Mouse (Mus musculus) intestine, postnatal 0 days (tissue): ENCODE results near the gene Slc30a9. TPM values are rescaled to one million over a fixed set of nuclear protein-coding genes. Genes with fewer than 3 reads are reported as not detected.

Source experiments
- ATAC-seq: fragments of 200-750 bp; cut with Nextera tagmentation; 2 replicates; pipeline ENCODE4 v1.8.0; 2017; ENCODE audit warnings: mild to moderate bottlenecking, moderate TSS enrichment, moderate library complexity
- H3K27ac ChIP-seq: fragments of 300-500 bp; sonication (generic); 2 replicates; pipeline ENCODE4 v1.5.1; 2014; ENCODE audit warnings: mild to moderate bottlenecking, low read depth, low read length, moderate library complexity
- H3K27me3 ChIP-seq: fragments of 300-500 bp; sonication (generic); replicated peaks from 2 replicates; pipeline ENCODE4 v1.6.1; 2014; ENCODE audit warnings: low read length, mixed read lengths; ENCODE audit not compliant: control insufficient read depth, insufficient read depth
- H3K36me3 ChIP-seq: fragments of 300-500 bp; sonication (generic); 2 replicates; pipeline ENCODE4 v1.6.1; 2014; ENCODE audit warnings: mild to moderate bottlenecking, moderate library complexity; ENCODE audit not compliant: control insufficient read depth, insufficient read depth
- H3K4me1 ChIP-seq: fragments of 300-500 bp; sonication (generic); replicated peaks from 2 replicates; pipeline ENCODE4 v1.6.1; 2014; ENCODE audit warnings: antibody characterized with exemption, low read length, mixed read lengths; ENCODE audit not compliant: control insufficient read depth, insufficient read depth
- H3K4me2 ChIP-seq: fragments of 300-500 bp; sonication (generic); replicated peaks from 2 replicates; pipeline ENCODE4 v1.6.1; 2014; ENCODE audit warnings: low read depth, mild to moderate bottlenecking, moderate library complexity
- H3K4me3 ChIP-seq: fragments of 300-500 bp; sonication (generic); 2 replicates; pipeline ENCODE4 v1.5.1; 2014; ENCODE audit warnings: low read depth, low read length
- H3K9ac ChIP-seq: fragments of 300-500 bp; sonication (generic); 2 replicates; pipeline ENCODE4 v1.6.1; 2014; ENCODE audit warnings: mild to moderate bottlenecking, low read depth, low read length
- H3K9me3 ChIP-seq: fragments of 300-500 bp; sonication (generic); 2 replicates; pipeline ENCODE4 v1.6.1; 2016; ENCODE audit warnings: mixed run types; ENCODE audit not compliant: control insufficient read depth
- CTCF ChIP-seq: sonication (generic); IDR thresholded peaks from 2 replicates; pipeline ENCODE4 v1.5.1; 2016; ENCODE audit warnings: low read depth, mild to moderate bottlenecking, control low read depth, antibody characterized with exemption, moderate library complexity
- WGBS: fragments of 180-500 bp; shearing (Covaris S2); extraction: QIAGEN DNeasy Blood & Tissue Kit; methylation state at CpG from one replicate; pipeline ENCODE4 v1.1.7; 2014; 5-methylcytosine and 5-hydroxymethylcytosine counted together
- polyA plus RNA-seq: library from polyadenylated mRNA; unstranded; fragments of >200 nt; fragmentation: Nextera tagmentation; extraction: Ambion mirVana; gene quantifications from 2 replicates; pipeline ENCODE4 v1.2.1, GENCODE M21; 2015

The Slc30a9 gene
- polyA plus RNA-seq: 74.1 and 80.0 TPM in 2 replicates

DNA sequence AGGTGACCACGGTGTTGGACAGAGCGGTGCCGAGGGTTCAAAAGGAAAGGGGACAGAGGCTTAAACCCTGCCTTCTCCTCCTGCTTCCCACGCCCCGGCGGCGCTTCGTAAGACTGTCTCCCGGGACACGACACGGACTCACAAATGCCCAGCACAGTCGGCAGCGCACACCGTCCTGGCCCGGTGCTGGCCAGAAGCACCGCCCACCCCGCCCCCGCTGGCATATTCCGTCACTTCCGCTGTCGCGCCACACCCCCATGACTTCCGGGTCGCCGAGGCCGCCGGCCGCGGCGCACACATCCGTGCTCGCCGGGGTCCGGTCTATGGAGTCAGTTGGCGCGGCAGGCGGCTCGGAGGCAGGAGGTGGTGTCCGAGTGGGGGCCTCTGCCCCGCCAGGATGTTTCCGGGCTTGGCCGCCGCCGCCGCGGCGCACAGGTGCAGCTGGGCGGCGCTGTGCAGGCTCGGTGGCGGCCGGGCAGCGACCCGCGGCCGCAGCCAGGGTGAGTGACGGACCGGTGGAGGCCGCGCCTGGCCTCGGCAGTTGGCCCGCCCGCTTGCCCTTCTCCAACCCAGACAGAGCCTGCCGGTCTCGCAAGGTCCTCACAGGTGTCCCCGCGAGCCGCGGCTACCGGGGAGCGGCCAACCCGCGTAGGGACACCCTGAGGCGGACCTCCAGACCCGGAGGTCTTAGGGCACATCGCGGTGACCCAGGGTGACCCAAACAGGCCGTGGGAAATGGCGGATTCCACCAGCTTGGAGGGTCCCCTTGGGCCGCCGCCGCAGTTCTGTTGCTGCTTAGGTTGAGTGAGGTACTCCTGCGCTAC, at the start of gene Slc30a9:
Slc30a9 (plus strand) TSS at position 258 of the 824 bp plus-strand sequence.
- Histone ChIP-seq H3K27ac (peak within 1 kb of the TSS; percentile 93), H3K9ac (peak within 1 kb of the TSS; percentile 92), H3K4me3 (peak within 1 kb of the TSS; percentile 100), H3K4me1 (no peaks in the 10 kb centered on the region), H3K9me3 (no peaks in the 10 kb centered on the region), H3K4me2 (peak within 1 kb of the TSS; percentile 82), H3K27me3 (no peaks in the 10 kb centered on the region), H3K36me3 (peaks cover 5% of the 10 kb centered on the region; the same call in 1 of the 2 replicates)
- peak; percentile 98 for ATAC-seq
- under 1% methylated on average over 83 of the region's 83 CpGs for WGBS
- peak; percentile 59 for TF ChIP-seq CTCF

DNA sequence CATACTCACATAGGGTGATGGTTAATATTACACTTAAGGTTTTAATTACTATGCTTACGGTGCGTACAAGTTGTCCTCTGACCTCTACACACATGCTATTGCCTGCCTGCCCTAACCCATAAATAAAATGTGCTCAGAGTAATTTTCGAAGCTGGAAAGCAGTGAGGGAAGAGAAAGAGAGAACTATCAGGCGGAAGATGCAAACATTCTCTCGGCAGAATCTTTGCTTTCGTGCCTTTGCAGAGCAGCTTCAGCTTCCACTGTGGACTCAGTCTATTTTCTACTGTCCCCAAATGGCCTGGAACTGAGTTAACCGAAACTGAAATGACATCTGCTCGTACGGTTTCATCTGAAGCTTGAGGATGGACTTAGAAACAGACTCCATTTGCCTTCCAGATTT, 48.3 kb upstream of the Slc30a9 start:
- H3K4me1 ChIP-seq: peaks cover 7% of the 10 kb centered on the region; the same call in 1 of the 2 replicates
- no peaks in the 10 kb centered on the region for H3K36me3 ChIP-seq
- no peak for ATAC-seq
- no peaks in the 10 kb centered on the region for H3K27me3 ChIP-seq
- H3K4me2 ChIP-seq: no peak overlapping the region
- no peak for TF ChIP-seq CTCF
- WGBS: 74% methylated on average over 9 of the region's 9 CpGs
- H3K9me3 ChIP-seq: no peaks in the 10 kb centered on the region
- H3K9ac ChIP-seq: no peak overlapping the region
- H3K4me3 ChIP-seq: no peak overlapping the region
- H3K27ac ChIP-seq: no peak overlapping the region

DNA sequence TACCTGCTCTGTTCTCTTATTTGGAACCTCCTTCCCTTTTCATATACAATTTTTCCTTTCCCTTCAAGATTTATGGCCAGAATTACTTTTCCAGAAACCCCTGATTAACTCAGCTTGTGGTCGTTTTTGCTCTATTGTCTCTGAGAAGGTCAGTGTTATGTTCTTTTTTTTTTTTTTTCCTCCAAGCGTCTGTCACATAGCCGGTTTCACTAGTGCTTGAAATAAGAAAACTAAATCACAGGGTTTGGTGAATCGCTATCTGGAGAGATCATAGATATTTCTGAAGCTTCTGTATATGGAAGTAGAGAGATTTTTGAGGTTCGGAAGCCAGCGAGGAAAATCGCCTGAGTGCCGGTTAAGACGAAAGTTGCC, 46.6 kb upstream of the Slc30a9 start:
- peaks cover 9% of the 10 kb centered on the region for H3K36me3 ChIP-seq
- H3K4me2 ChIP-seq: peak overlapping the region; percentile 79
- peak overlapping the region; percentile 98 for H3K4me3 ChIP-seq
- peak overlapping the region; percentile 91 for H3K9ac ChIP-seq
- H3K27me3 ChIP-seq: no peaks in the 10 kb centered on the region
- TF ChIP-seq CTCF: no peak
- H3K4me1 ChIP-seq: peaks cover 7% of the 10 kb centered on the region; the same call in 1 of the 2 replicates
- H3K27ac ChIP-seq: peak overlapping the region; percentile 97
- 0 out of 2 replicates have a peak, but pooled peaks have one; percentile 1 for ATAC-seq
- no peaks in the 10 kb centered on the region for H3K9me3 ChIP-seq
- under 1% methylated on average over 9 of the region's 9 CpGs for WGBS

- Histone ChIP-seq H3K36me3 (peaks cover 15% of the 10 kb centered on the region), H3K9ac (peak within 1 kb of the TSS; percentile 91), H3K4me2 (peak within 1 kb of the TSS; percentile 79), H3K9me3 (no peaks in the 10 kb centered on the region), H3K27ac (peak within 1 kb of the TSS; percentile 97), H3K4me3 (peak within 1 kb of the TSS; percentile 98), H3K4me1 (peaks cover 7% of the 10 kb centered on the region; the same call in 1 of the 2 replicates), H3K27me3 (no peaks in the 10 kb centered on the region)
- ATAC-seq: peak; percentile 90
- under 1% methylated on average over 67 of the region's 67 CpGs for WGBS
- TF ChIP-seq CTCF: no peak
Observed at GRCm38 (mm10) chr5:67260531-67261371, 46.0 kb upstream of the Slc30a9 start, which contains the start of gene Tmem33. TSS of gene Tmem33 (plus strand) at chr5:67260565.

DNA sequence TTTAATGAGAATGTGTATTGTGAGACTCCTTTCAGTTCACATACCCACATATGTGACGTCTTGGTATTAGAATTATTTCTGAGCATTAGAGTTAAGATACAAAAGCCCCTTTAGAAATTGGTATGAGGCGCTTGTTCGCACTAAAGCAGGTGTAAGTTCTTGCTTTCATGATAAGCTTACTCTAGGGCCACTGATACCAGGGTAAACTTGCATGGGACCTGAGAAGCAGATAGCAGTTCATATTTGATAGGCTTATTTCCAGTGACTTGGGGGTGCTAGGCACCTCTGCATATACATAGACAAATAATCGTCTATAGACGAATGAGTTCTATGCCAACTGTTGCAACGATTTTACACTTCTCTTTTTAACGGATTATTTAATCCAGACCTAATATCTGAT, 43.8 kb upstream of the Slc30a9 start:
- no peak for TF ChIP-seq CTCF
- Histone ChIP-seq H3K4me3 (no peak overlapping the region), H3K27ac (no peak overlapping the region), H3K9me3 (no peaks in the 10 kb centered on the region), H3K9ac (no peak overlapping the region), H3K4me1 (peaks cover 7% of the 10 kb centered on the region; the same call in 1 of the 2 replicates), H3K27me3 (no peaks in the 10 kb centered on the region), H3K4me2 (no peak overlapping the region), H3K36me3 (peaks cover 30% of the 10 kb centered on the region)
- ATAC-seq: no peak
- 91% methylated on average over 7 of the region's 7 CpGs for WGBS

- Histone ChIP-seq H3K4me3 (no peak overlapping the region), H3K27ac (no peak overlapping the region), H3K27me3 (no peaks in the 10 kb centered on the region), H3K36me3 (peaks cover 45% of the 10 kb centered on the region), H3K4me1 (peaks cover 7% of the 10 kb centered on the region; the same call in 1 of the 2 replicates), H3K4me2 (no peak overlapping the region), H3K9me3 (no peaks in the 10 kb centered on the region), H3K9ac (no peak overlapping the region)
- ATAC-seq: no peak
- TF ChIP-seq CTCF: peak; percentile 57
- 83% methylated on average over 1 of the region's 1 CpGs for WGBS
Observed at GRCm38 (mm10) chr5:67266106-67266505, 40.6 kb upstream of the Slc30a9 start.
